Mouse (Mus musculus): ENCODE data around the gene Smarcc1. TPM values are rescaled to one million over a fixed set of nuclear protein-coding genes. Genes with fewer than 3 reads are reported as not detected.
A peak's percentile ranks its signal among the peaks of the same experiment; 100 is the strongest.

Gene Smarcc1
- polyA plus RNA-seq, 1 experiment from 2014 or later = 26.4 TPM

DNA sequence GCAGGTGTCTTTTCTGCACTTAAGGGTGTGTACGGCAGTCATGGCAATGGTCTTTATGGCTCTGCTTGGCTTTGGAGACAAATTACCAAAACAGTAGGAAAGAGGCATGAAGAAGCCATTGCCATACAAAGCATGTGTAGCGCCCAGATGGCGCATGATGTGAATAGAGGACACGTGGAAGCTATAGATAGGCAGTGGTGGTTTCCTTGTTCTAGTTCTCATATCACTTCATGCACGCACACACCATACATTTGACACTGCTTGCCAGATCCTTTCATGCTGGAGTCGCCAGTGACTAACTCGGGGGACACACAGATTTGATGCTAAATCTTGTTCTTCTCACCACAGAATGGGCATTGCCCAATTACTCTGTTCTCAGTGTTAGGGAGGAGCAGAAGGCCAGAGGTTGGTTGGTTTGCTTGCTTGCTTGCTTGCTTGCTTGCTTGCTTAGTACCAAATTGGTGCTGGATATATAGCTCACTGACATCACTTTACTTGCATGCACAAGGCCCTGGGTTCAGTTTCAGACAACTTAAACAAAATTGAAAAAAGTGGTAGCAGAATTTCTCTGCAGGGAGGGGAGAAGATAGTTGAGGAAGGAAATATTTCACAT, 125.8 kb downstream of the Smarcc1 start, which contains the start of gene Cspg5:
Gene Cspg5 (plus strand): TSS at position 563 of the 613 bp plus-strand sequence.
- Histone ChIP-seq H3K9me3 (ENCODE audit: low read length) (no peaks in the 10 kb centered on the region), H3K27ac (ENCODE audit: low read length) (no peak within 1 kb of the TSS), H3K4me3 (ENCODE audit: low read depth, low read length) (no peak within 1 kb of the TSS), H3K27me3 (replicated peaks; ENCODE audit: insufficient read depth, low read length) (peaks cover 4% of the 10 kb centered on the region; the same call in 1 of the 2 replicates), H3K36me3 (ENCODE audit: insufficient read depth, low read length) (no peaks in the 10 kb centered on the region; the same call in none of the 2 replicates), H3K4me1 (ENCODE audit: insufficient read depth, low read depth, low read length) (peaks cover 6% of the 10 kb centered on the region; the same call in 1 of the 2 replicates), H3K4me2 (replicated peaks; ENCODE audit: low read depth, low read length) (peak within 1 kb of the TSS; percentile 98; the same call in 1 of the 2 replicates), H3K9ac (replicated peaks; ENCODE audit: low read depth) (no peak within 1 kb of the TSS)
- ATAC-seq (no peak), DNase-seq (ENCODE audit: low spot score) (no peak)
- 83% methylated on average over 7 of the region's 7 CpGs for WGBS
- TF ChIP-seq EP300 (IDR thresholded peaks at IDR 0.05) = no peak
- TF ChIP-seq CTCF (IDR thresholded peaks at IDR 0.05) = no peak

GRCm38 (mm10) chr9:110244567-110244888, 127.0 kb downstream of the Smarcc1 start:
- ATAC-seq = no peak
- H3K9ac ChIP-seq (replicated peaks; ENCODE audit: low read depth) = no peak overlapping the region
- no peak for TF ChIP-seq CTCF (IDR thresholded peaks at IDR 0.05)
- no peak for TF ChIP-seq EP300 (IDR thresholded peaks at IDR 0.05)

DNA sequence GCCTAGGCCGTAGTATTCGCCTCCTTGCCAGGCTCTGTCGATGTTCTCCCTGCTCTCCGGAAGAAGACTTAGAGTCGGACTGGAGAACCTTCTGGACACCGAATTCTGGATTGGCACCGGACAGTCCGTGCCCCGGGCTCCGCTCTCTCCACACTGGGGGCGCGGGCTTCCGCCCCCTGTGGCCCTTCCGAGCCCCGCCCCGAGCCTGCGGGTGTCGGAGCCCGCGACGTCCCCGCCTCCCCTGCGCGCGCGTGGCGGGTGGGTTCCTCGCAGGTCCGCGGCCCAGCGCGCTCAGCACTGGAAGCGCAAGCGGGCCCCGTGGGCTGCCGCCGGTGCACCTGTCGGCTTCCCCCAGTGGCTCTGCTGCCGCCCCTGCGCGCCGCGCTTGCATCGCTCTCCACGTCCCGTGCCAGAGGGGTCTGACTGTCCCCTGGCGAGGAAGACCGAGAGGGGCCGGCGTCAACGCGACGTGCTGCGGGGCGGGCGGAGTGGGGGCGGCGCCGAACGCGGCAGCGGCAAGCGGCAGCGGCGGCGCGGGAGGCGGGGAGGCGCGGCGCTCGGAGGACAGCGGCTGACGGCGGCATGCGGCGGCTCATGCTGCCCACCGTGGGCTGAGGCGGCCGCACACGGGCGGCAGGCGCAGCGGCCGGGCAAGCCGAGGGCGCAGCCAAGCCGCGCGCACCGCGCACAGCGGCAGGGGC, 127.5 kb downstream of the Smarcc1 start:
- Histone ChIP-seq H3K4me2 (replicated peaks; ENCODE audit: low read depth, low read length) (peak overlapping the region; percentile 98), H3K4me1 (ENCODE audit: insufficient read depth, low read depth, low read length) (peaks cover 6% of the 10 kb centered on the region; the same call in 1 of the 2 replicates), H3K27ac (ENCODE audit: low read length) (no peak overlapping the region), H3K4me3 (ENCODE audit: low read depth, low read length) (peak overlapping the region; percentile 54), H3K27me3 (replicated peaks; ENCODE audit: insufficient read depth, low read length) (peaks cover 4% of the 10 kb centered on the region; the same call in 1 of the 2 replicates), H3K9me3 (ENCODE audit: low read length) (no peaks in the 10 kb centered on the region), H3K9ac (replicated peaks; ENCODE audit: low read depth) (no peak overlapping the region), H3K36me3 (ENCODE audit: insufficient read depth, low read length) (no peaks in the 10 kb centered on the region; the same call in 1 of the 2 replicates)
- ATAC-seq = peak; percentile 53
- peak; percentile 48 for DNase-seq (ENCODE audit: low spot score)
- TF ChIP-seq EP300 (IDR thresholded peaks at IDR 0.05) (no peak), CTCF (IDR thresholded peaks at IDR 0.05) (no peak)
- 2% methylated on average over 59 of the region's 93 CpGs for WGBS

More at GRCm38 (mm10) chr9:110244567-110244888, 127.0 kb downstream of the Smarcc1 start:
- H3K4me1 ChIP-seq (ENCODE audit: insufficient read depth, low read depth, low read length) = peaks cover 6% of the 10 kb centered on the region; the same call in 1 of the 2 replicates
- no peak overlapping the region for H3K27ac ChIP-seq (ENCODE audit: low read length)
- no peak for DNase-seq (ENCODE audit: low spot score)
- H3K4me3 ChIP-seq (ENCODE audit: low read depth, low read length) = peak overlapping the region; percentile 54; the same call in 1 of the 2 replicates
- H3K36me3 ChIP-seq (ENCODE audit: insufficient read depth, low read length) = no peaks in the 10 kb centered on the region; the same call in 1 of the 2 replicates
- no peaks in the 10 kb centered on the region for H3K9me3 ChIP-seq (ENCODE audit: low read length)
- peaks cover 4% of the 10 kb centered on the region; the same call in 1 of the 2 replicates for H3K27me3 ChIP-seq (replicated peaks; ENCODE audit: insufficient read depth, low read length)
- WGBS = 21% methylated on average over 7 of the region's 7 CpGs
- peak overlapping the region; percentile 98 for H3K4me2 ChIP-seq (replicated peaks; ENCODE audit: low read depth, low read length)

GRCm38 (mm10) chr9:110245590-110246320, 128.2 kb downstream of the Smarcc1 start:
- peaks cover 4% of the 10 kb centered on the region; the same call in 1 of the 2 replicates for H3K27me3 ChIP-seq (replicated peaks; ENCODE audit: insufficient read depth, low read length)

GRCm38 (mm10) chr9:110246321-110246640, 128.8 kb downstream of the Smarcc1 start:
- ATAC-seq (no peak), DNase-seq (ENCODE audit: low spot score) (no peak)
- no peaks in the 10 kb centered on the region for H3K9me3 ChIP-seq (ENCODE audit: low read length)
- 0 out of 2 replicates have a peak overlapping the region, but pooled peaks have one; percentile 19 for H3K9ac ChIP-seq (replicated peaks; ENCODE audit: low read depth)
- peak overlapping the region; percentile 98 for H3K4me2 ChIP-seq (replicated peaks; ENCODE audit: low read depth, low read length)
- WGBS = 28% methylated on average over 10 of the region's 13 CpGs
- peaks cover 4% of the 10 kb centered on the region; the same call in 1 of the 2 replicates for H3K27me3 ChIP-seq (replicated peaks; ENCODE audit: insufficient read depth, low read length)
- H3K36me3 ChIP-seq (ENCODE audit: insufficient read depth, low read length) = no peaks in the 10 kb centered on the region
- no peak overlapping the region for H3K27ac ChIP-seq (ENCODE audit: low read length)
- no peak for TF ChIP-seq EP300 (IDR thresholded peaks at IDR 0.05)
- TF ChIP-seq CTCF (IDR thresholded peaks at IDR 0.05) = no peak
- H3K4me1 ChIP-seq (ENCODE audit: insufficient read depth, low read depth, low read length) = peaks cover 6% of the 10 kb centered on the region; the same call in 1 of the 2 replicates
- H3K4me3 ChIP-seq (ENCODE audit: low read depth, low read length) = peak overlapping the region; percentile 54

More at GRCm38 (mm10) chr9:110245590-110246320, 128.2 kb downstream of the Smarcc1 start:
- H3K9ac ChIP-seq (replicated peaks; ENCODE audit: low read depth) = 0 out of 2 replicates have a peak overlapping the region, but pooled peaks have one; percentile 19
- WGBS = 2% methylated on average over 30 of the region's 40 CpGs
- peaks cover 6% of the 10 kb centered on the region; the same call in 1 of the 2 replicates for H3K4me1 ChIP-seq (ENCODE audit: insufficient read depth, low read depth, low read length)
- TF ChIP-seq EP300 (IDR thresholded peaks at IDR 0.05) (no peak), CTCF (IDR thresholded peaks at IDR 0.05) (no peak)
- DNase-seq (ENCODE audit: low spot score) (peak; percentile 41), ATAC-seq (peak; percentile 67)
- H3K4me2 ChIP-seq (replicated peaks; ENCODE audit: low read depth, low read length) = peak overlapping the region; percentile 98
- no peaks in the 10 kb centered on the region for H3K9me3 ChIP-seq (ENCODE audit: low read length)
- peak overlapping the region; percentile 54 for H3K4me3 ChIP-seq (ENCODE audit: low read depth, low read length)
- no peak overlapping the region for H3K27ac ChIP-seq (ENCODE audit: low read length)
- no peaks in the 10 kb centered on the region; the same call in 1 of the 2 replicates for H3K36me3 ChIP-seq (ENCODE audit: insufficient read depth, low read length)

Measured in lung, postnatal 0 days (tissue).